Mouse (Mus musculus) ES-E14 (cell line): ENCODE measurements around the gene Actn1.

Experiments used
- CHD2 ChIP-seq: IDR thresholded peaks from 2 replicates; pipeline ENCODE4 v1.6.1; 2014; ENCODE audit warnings: mild to moderate bottlenecking, low read depth, low read length, inconsistent platforms
- HCFC1 ChIP-seq: IDR thresholded peaks from 2 replicates; pipeline ENCODE4 v1.6.1; 2012; ENCODE audit warnings: low read length, inconsistent platforms, borderline replicate concordance; ENCODE audit not compliant: insufficient read depth
- MAFK ChIP-seq: IDR thresholded peaks from 2 replicates; pipeline ENCODE4 v1.6.1; 2014; ENCODE audit warnings: mild to moderate bottlenecking, low read depth, low read length, inconsistent platforms; ENCODE audit not compliant: insufficient read depth
- ZC3H11A ChIP-seq: IDR thresholded peaks from 2 replicates; pipeline ENCODE4 v1.6.1; 2012; ENCODE audit warnings: low read depth, mild to moderate bottlenecking, inconsistent platforms, low read length, borderline replicate concordance
- ZNF384 ChIP-seq: IDR thresholded peaks from 2 replicates; pipeline ENCODE4 v1.6.1; 2012; ENCODE audit warnings: low read depth, low read length, inconsistent platforms

GRCm38 (mm10) chr12:80244127-80244526, 16.0 kb downstream of the Actn1 start:
- TF ChIP-seq ZNF384, result no peak
- no peak for TF ChIP-seq HCFC1
- TF ChIP-seq ZC3H11A, result no peak
- TF ChIP-seq MAFK, result no peak
- no peak for TF ChIP-seq CHD2
